Mouse (Mus musculus): ENCODE results near the gene Gm9507.

GRCm38 (mm10) chr10:77794976-77795375 is 16.7 kb downstream of the Gm9507 start, which contains the start of gene Gm9639:
- TF ChIP-seq POLR2A (IDR thresholded peaks at IDR 0.05; ENCODE audit: borderline replicate concordance, control insufficient read depth, low read depth, low read length) (no peak), CTCF (IDR thresholded peaks at IDR 0.05; ENCODE audit: control insufficient read depth, insufficient read depth, low read length) (no peak)

All from bone marrow, adult 2 months (tissue).